Mouse (Mus musculus): ENCODE data around the gene Gm45208.

GRCm38 (mm10) chrX:7763631-7764393, 41.8 kb downstream of the Gm45208 start:
- no peak for TF ChIP-seq CTCF (IDR thresholded peaks at IDR 0.05; ENCODE audit: low read depth, low read length)
- TF ChIP-seq POLR2AphosphoS5 (IDR thresholded peaks at IDR 0.05; ENCODE audit: insufficient replicate concordance, low read depth, low read length): no peak

All from G1E (cell line).